Mouse (Mus musculus): ENCODE measurements around the gene Gnat3.

Gnat3 gene

GRCm38 (mm10) chr5:18006157-18006556 lies 43.8 kb downstream of the Gnat3 start:
- no peak for DNase-seq (ENCODE audit: low spot score in 2 of 2)

DNA sequence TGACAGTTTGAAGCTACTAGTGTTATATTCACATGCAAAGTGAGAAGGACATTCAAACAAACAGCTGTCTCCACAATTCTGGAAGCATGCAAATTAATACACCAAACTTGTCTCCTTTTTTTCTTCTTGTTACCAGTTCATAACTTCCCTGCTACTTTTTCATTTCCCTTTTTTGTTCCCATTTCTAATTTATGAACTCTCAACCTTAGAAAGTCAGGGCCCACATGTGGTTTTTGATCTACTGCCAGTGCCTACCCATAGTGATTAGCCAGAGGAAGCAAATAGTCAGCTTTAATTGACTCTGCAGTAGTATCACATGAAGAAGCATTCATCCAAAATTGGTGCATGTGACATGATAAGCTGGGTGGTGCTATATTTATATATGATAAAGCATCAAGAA lies 44.7 kb downstream of the Gnat3 start:
- DNase-seq (ENCODE audit: low spot score in 2 of 2) = no peak

DNA sequence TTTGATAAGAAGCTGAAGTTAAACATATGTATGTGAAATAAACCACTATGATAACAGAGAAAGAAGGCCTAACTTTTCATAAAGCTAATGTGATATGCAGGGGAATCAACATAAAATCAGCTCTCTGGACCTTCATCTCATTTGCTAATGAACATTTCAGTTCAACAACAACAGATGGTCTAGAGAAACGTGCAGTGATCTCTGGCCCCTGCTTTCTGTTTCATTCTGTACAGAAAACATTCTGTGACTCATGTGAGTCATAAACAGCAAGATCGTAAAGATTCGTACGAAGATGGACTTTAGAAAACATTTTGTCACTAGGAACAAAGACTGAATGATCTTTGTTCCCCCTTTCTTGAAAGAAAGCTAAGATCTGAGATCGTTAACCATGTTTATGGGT lies 48.0 kb downstream of the Gnat3 start:
- no peak for DNase-seq (ENCODE audit: low spot score in 2 of 2)

DNA sequence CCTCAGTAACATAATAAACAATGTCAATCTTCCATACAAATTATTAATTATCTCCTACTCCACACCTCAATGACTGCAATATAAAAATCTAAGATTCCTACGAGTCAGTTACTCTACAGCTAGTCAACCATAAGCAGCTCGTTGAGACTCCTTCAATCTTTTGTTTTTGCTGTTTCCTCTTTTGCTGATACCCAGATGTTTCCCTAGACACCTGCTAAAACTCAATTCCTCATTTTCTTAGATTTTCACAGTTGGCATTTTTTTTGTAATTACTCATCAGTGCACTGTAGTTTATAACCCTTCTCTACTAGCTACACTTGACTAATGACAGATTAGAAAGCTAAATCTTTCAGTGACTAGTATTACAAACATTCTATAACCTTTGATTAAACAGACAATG lies 50.8 kb downstream of the Gnat3 start:
- no peak for DNase-seq (ENCODE audit: low spot score in 2 of 2)

DNA sequence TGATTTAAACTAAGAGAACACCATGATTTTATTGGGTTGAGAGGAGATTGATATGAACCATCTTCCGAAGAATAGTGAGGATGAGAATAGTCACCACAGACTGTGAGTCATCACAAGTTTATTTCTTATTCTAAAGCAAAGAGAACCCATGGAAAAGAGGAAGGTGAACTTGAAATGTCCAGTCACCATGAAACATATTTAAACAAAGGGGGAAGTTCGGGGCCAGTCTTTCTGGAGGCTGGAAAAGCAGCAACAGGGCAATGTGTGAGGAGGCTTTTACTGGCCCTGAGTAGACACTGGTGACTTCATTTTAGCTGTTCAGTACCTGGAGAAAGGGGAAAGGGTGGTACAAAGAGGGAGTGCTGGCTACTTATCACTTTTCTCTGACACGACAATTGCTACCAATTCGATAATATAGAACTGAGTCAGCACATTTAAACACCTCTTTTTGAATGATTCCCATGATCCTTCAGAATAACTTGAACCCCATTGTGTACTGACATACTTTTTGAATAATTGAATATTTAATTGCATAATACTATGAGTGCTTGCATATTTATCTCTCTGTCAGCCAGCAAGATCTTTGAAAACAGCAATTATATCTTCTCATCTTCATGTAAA lies 52.0 kb downstream of the Gnat3 start:
- DNase-seq (ENCODE audit: low spot score in 2 of 2) = no peak

GRCm38 (mm10) chr5:18023347-18023746 lies 61.0 kb downstream of the Gnat3 start:
- DNase-seq (ENCODE audit: low spot score in 2 of 2) = no peak

GRCm38 (mm10) chr5:18027531-18027930 lies 65.2 kb downstream of the Gnat3 start:
- DNase-seq (ENCODE audit: low spot score in 2 of 2) = no peak

DNA sequence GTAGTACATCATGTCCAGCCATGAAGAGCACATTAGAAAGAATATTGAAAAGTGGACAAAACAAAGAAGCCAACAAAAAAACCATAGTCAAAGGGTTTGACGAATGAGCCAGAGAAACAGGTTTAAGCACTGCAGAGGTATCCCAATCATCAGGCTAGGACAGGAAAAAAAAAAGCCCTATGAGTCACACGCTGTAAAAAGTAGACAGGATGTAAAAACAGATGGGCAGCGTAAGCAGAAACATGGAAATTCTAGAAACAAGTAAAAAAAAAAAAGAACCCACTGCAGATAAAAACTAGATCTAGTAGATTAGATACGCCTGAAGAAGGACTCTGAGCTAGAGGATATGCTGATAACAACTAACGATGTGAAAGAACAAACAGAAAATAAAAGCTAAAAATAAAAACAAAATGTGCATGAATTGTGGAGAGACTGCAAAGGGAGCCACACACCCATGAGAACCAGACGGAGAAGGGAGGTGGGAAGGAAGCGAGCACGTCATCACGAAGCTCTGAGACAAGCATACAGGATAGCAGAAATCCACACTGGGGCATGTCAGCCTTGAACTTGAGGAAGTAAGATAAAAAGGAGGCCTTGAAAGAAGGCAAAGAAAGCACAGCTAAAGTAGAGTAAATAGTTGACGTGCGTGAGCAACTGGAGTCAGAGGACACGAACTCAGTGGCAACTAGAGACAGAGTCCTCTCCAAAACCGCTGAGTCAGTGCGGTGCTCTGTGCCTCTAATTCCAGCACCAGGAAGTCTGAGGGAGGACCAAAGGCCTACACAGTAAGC lies 73.7 kb downstream of the Gnat3 start:
- DNase-seq (ENCODE audit: low spot score in 2 of 2) = peak in 1 of 2 experiments; percentile 14

DNA sequence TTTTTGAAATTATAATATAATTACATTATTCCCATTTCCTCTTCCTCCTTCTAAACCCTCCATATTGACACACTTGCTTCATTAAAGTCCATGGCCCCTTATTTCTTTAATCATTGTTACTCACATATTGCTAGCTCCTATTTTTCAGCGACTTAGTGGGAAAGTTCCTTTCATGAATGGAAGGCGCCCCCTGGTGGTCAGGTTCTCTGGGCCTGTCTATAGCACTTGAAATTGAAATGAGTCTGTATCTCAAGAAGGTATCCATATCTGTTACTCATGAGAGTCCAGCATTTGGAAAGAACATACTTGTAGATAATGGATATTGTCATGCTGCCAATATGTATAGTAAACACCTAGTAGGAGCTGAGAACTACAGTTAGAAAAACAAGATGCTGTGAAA lies 80.7 kb downstream of the Gnat3 start:
- peak; percentile 58 to 86 for DNase-seq (ENCODE audit: low spot score in 2 of 2)

DNA sequence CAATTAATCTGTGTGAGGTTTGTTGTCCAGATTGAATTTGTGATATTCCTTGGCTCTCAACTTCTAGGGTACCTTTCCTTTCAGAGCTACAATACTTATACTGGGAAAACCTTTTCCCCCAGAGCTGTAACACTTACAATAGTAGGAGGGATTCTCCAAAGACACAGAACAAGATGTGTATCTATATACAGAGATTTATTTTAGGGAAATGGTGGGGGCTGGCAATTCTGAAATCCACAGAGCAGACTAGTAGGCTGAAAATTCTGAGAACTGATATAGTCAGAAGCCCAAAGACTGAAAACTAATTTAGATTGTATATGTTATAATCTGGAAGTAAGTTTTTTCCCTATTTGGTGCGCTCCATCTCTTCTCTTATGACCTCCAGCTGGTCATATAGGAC lies 86.5 kb downstream of the Gnat3 start:
- DNase-seq (ENCODE audit: low spot score in 2 of 2) = no peak

- no peak for DNase-seq (ENCODE audit: low spot score in 2 of 2)
These were observed 93.0 kb downstream of the Gnat3 start for GRCm38 (mm10) chr5:18055323-18055722.
